9 mouse cellular contexts compared by ENCODE assay signal in genomic region chr1:168286862-168287650, GRCm38 (mm10).
A peak's percentile ranks its signal among the peaks of the same experiment; 100 is the strongest.
DNase-seq lines count a peak whose midpoint lies in the region; ATAC-seq and TF ChIP-seq lines count a peak whose summit lies in the region.
"Had no signal": no experiment of that assay in that cellular context is flagged by ENCODE, and none has a peak within 500 bp of the region (broad histone marks: within the 10 kb centered on the region; RNA-seq: fewer than 3 reads in every experiment).

No protein-coding gene starts in this region.

- peaks cover 97% of the 10 kb centered on the region for H3K4me1 ChIP-seq in megakaryocyte, embryonic 14.5 days
- H3K4me1 ChIP-seq in liver, embryonic 14.5 days (replicated peaks; ENCODE audit: control insufficient read depth in 2 of 2, insufficient read depth in 2 of 2, low read length in 1 of 2): peaks cover 48 to 63% of the 10 kb centered on the region in 2 experiments
- peaks cover 56% of the 10 kb centered on the region for H3K4me1 ChIP-seq in stomach, embryonic 16.5 days (ENCODE audit: control insufficient read depth, insufficient read depth, low read length)

- H3K4me2 ChIP-seq in liver, embryonic 14.5 days (ENCODE audit: low read depth): peak overlapping the region; percentile 82
- H3K4me2 ChIP-seq in stomach, embryonic 16.5 days (ENCODE audit: low read depth, low read length): 0 out of 2 replicates have a peak overlapping the region, but pooled peaks have one; percentile 17

- no peak for TF ChIP-seq CTCF in liver, embryonic 14.5 days (IDR thresholded peaks at IDR 0.05; ENCODE audit: low read depth)

- H3K9ac ChIP-seq in liver, embryonic 14.5 days (replicated peaks): peak overlapping the region; percentile 73; the same call in 1 of the 2 replicates
- no peak overlapping the region for H3K9ac ChIP-seq in stomach, embryonic 16.5 days (ENCODE audit: low read length)

- peak overlapping the region; percentile 95 for H3K27ac ChIP-seq in liver, embryonic 14.5 days
- H3K27ac ChIP-seq in stomach, embryonic 16.5 days (ENCODE audit: low read length): peak overlapping the region; percentile 79

- peaks cover 53% of the 10 kb centered on the region for H3K36me3 ChIP-seq in megakaryocyte, embryonic 14.5 days (replicated peaks; ENCODE audit: low read length)
- H3K36me3 ChIP-seq in liver, embryonic 14.5 days (replicated peaks; ENCODE audit: control insufficient read depth, insufficient read depth, low read depth): no peaks in the 10 kb centered on the region
- H3K36me3 ChIP-seq in stomach, embryonic 16.5 days (ENCODE audit: control insufficient read depth, insufficient read depth, low read length): no peaks in the 10 kb centered on the region

- H3K9me3 ChIP-seq in megakaryocyte, embryonic 14.5 days: no peaks in the 10 kb centered on the region
- no peaks in the 10 kb centered on the region for H3K9me3 ChIP-seq in liver, embryonic 14.5 days (ENCODE audit: control insufficient read depth, low read length)
- no peaks in the 10 kb centered on the region for H3K9me3 ChIP-seq in stomach, embryonic 16.5 days (replicated peaks; ENCODE audit: control insufficient read depth, low read length)

- H3K27me3 ChIP-seq in megakaryocyte, embryonic 14.5 days (replicated peaks): no peaks in the 10 kb centered on the region
- H3K27me3 ChIP-seq in liver, embryonic 14.5 days (ENCODE audit: control insufficient read depth, insufficient read depth, low read length): no peaks in the 10 kb centered on the region
- no peaks in the 10 kb centered on the region for H3K27me3 ChIP-seq in stomach, embryonic 16.5 days (ENCODE audit: control insufficient read depth, insufficient read depth, low read length)

- no peak for ATAC-seq in megakaryocyte, adult 5-6 weeks (ENCODE audit: poor library complexity, severe bottlenecking)
- no peak for ATAC-seq in liver, embryonic 14.5 days (ENCODE audit: insufficient read depth)
- ATAC-seq in stomach, embryonic 16.5 days (ENCODE audit: insufficient read depth, low FRiP score): no peak
- ATAC-seq in erythroblast, adult 5-6 weeks (replicated peaks; ENCODE audit: low FRiP score, poor library complexity, severe bottlenecking): no peak

- DNase-seq in embryo, embryonic 10.5 days (ENCODE audit: low spot score): peak; percentile 28
- no peak for DNase-seq in embryo, embryonic 10 days (ENCODE audit: low spot score)
- no peak for DNase-seq in liver, embryonic 14.5 days (ENCODE audit: low read depth in 3 of 3, low spot score in 3 of 3)
- DNase-seq in spleen, adult 18-20 months: no peak
- DNase-seq: adrenal gland, postnatal 25 days had no signal

- peak overlapping the region; percentile 88 for H3K4me3 ChIP-seq in megakaryocyte, embryonic 14.5 days (replicated peaks)
- no peak overlapping the region for H3K4me3 ChIP-seq in liver, embryonic 14.5 days (ENCODE audit: insufficient read depth in 1 of 2, low read depth in 2 of 2, low read length in 2 of 2)
- no peak overlapping the region for H3K4me3 ChIP-seq in stomach, embryonic 16.5 days (replicated peaks; ENCODE audit: low read length)

- WGBS in liver, embryonic 14.5 days (ENCODE audit: insufficient replicate concordance): 18% methylated on average over 2 of the region's 2 CpGs
- WGBS in stomach, embryonic 16.5 days: 57% methylated on average over 2 of the region's 2 CpGs

- TF ChIP-seq EP300 in liver, embryonic 14.5 days (IDR thresholded peaks at IDR 0.05; ENCODE audit: low read depth): no peak
